Mouse (Mus musculus): Measurements from ENCODE around the gene Phlpp2.

DNA sequence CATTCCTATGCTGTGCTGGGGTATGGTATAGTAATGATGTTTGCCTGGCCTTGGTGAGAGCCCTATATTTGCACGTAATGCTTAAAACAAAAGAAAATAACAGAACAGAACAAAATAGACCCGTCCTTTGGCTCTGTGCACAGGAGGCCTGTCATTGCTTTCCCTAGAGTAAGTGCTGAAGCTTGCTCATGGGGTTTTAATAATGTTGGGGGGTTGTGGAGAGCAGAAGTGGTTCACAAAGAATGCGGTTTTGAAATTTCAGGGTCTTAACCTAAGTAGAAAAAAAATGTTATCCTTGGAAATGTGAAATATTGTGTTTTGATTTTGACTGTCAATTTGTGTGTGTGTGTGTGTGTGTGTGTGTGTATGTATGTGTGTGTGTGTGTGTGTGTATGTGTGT, 19.4 kb upstream of the Phlpp2 start:
- TF ChIP-seq CTCF (IDR thresholded peaks at IDR 0.05; ENCODE audit: borderline replicate concordance, insufficient read depth, low read length) (no peak), POLR2A (IDR thresholded peaks at IDR 0.05; ENCODE audit: low read depth, low read length) (no peak)
